Mouse (Mus musculus): ENCODE measurements around the gene Dvl1. TPM values are rescaled to one million over a fixed set of nuclear protein-coding genes. Genes with fewer than 3 reads are reported as not detected.

Gene Dvl1
- polyA plus RNA-seq, 1 experiment from 2014 or later, result 5.1 TPM

- no peak overlapping the region for H3K27ac ChIP-seq (ENCODE audit: low read depth)
- peaks cover 28% of the 10 kb centered on the region for H3K4me1 ChIP-seq (ENCODE audit: insufficient read depth)
- no peak for ATAC-seq
- no peak overlapping the region for H3K4me3 ChIP-seq (ENCODE audit: low read depth, low read length)
- H3K36me3 ChIP-seq (replicated peaks; ENCODE audit: insufficient read depth, low read length), result peaks cover 7% of the 10 kb centered on the region; the same call in 1 of the 2 replicates
- WGBS (ENCODE audit: insufficient replicate concordance), result 43% methylated on average over 11 of the region's 11 CpGs
- no peak overlapping the region for H3K4me2 ChIP-seq (ENCODE audit: low read depth, low read length)
- peak; percentile 34 for DNase-seq
- H3K9ac ChIP-seq (replicated peaks), result no peak overlapping the region
- TF ChIP-seq EP300 (IDR thresholded peaks at IDR 0.05; ENCODE audit: low read depth), result no peak
- TF ChIP-seq CTCF (IDR thresholded peaks at IDR 0.05; ENCODE audit: low read depth), result no peak
- H3K9me3 ChIP-seq (ENCODE audit: low read length), result no peaks in the 10 kb centered on the region
- peaks cover 4% of the 10 kb centered on the region; the same call in 1 of the 2 replicates for H3K27me3 ChIP-seq (ENCODE audit: insufficient read depth, low read length)
These were observed 9.7 kb upstream of the Dvl1 start for GRCm38 (mm10) chr4:155837404-155838010.

DNA sequence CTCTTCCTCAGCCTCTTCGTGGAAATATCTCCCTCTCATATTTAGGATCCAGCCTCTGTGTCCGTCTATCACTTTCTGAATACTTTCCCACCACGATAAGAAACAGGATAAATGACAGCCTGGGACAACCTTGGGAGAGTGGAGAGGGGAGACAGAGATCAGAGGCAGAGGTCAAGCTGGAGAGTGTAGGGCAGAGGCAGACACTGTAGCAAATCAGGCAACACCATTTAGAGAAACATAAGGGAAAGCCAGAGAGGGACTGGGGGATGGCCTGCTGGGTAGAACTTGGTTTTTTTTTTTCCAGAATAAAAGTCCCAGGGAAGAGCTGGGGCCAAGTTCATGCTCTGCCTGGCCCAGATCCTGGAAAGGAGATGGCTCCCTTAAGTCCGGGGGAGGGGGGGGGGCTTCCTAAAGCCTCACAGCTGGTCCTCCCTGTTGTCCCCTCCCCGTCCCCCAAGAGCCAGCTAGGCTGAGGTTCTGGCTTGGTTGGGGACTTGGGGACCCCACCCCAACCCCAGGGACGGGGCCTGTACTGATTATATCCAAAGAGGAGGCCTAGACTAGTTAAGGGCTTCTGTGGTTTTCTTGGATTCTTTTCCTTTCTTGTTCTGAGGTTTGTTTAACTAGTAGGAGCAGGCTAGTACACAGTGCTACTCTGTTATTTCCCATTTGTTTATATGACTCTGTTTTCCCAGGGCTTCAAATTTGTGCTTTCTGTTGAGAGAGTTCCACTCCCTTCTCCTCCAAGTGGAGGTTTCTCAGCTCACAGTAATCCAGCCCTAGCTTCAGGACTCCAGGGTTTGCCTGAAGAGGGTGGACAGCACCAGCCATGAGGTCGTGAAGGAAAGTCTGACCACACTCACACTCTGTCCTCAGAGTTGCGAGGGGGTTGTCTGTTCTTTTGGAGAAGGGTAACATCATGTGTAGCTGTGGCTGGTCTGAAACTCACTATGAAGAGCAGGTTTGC is 8.7 kb upstream of the Dvl1 start:
- Histone ChIP-seq H3K27ac (ENCODE audit: low read depth) (peak overlapping the region; percentile 51; the same call in 1 of the 2 replicates), H3K27me3 (ENCODE audit: insufficient read depth, low read length) (peaks cover 4% of the 10 kb centered on the region; the same call in 1 of the 2 replicates), H3K9ac (replicated peaks) (no peak overlapping the region; the same call in 1 of the 2 replicates), H3K36me3 (replicated peaks; ENCODE audit: insufficient read depth, low read length) (no peaks in the 10 kb centered on the region), H3K9me3 (ENCODE audit: low read length) (no peaks in the 10 kb centered on the region), H3K4me3 (ENCODE audit: low read depth, low read length) (no peak overlapping the region), H3K4me2 (ENCODE audit: low read depth, low read length) (no peak overlapping the region), H3K4me1 (ENCODE audit: insufficient read depth) (peaks cover 18% of the 10 kb centered on the region)
- WGBS (ENCODE audit: insufficient replicate concordance), result 58% methylated on average over 8 of the region's 8 CpGs
- TF ChIP-seq EP300 (IDR thresholded peaks at IDR 0.05; ENCODE audit: low read depth) (no peak), CTCF (IDR thresholded peaks at IDR 0.05; ENCODE audit: low read depth) (no peak)
- no peak for DNase-seq
- ATAC-seq, result no peak

- peak within 1 kb of the TSS; percentile 58; the same call in 1 of the 2 replicates for H3K27ac ChIP-seq (ENCODE audit: low read depth)
- DNase-seq, result peak; percentile 61
These were observed 7.7 kb upstream of the Dvl1 start, which contains the start of gene Mxra8 for GRCm38 (mm10) chr4:155839483-155839910. Mxra8 (plus strand) TSS chr4:155839680.

GRCm38 (mm10) chr4:155840076-155841002 is 6.9 kb upstream of the Dvl1 start:
- peak overlapping the region; percentile 52 for H3K9ac ChIP-seq (replicated peaks)
- 20% methylated on average over 8 of the region's 8 CpGs for WGBS (ENCODE audit: insufficient replicate concordance)
- TF ChIP-seq CTCF (IDR thresholded peaks at IDR 0.05; ENCODE audit: low read depth), result no peak
- TF ChIP-seq EP300 (IDR thresholded peaks at IDR 0.05; ENCODE audit: low read depth), result no peak

More at GRCm38 (mm10) chr4:155839483-155839910, 7.7 kb upstream of the Dvl1 start, which contains the start of gene Mxra8:
- TF ChIP-seq EP300 (IDR thresholded peaks at IDR 0.05; ENCODE audit: low read depth), result no peak
- no peak for TF ChIP-seq CTCF (IDR thresholded peaks at IDR 0.05; ENCODE audit: low read depth)
- ATAC-seq, result peak; percentile 62
- Histone ChIP-seq H3K36me3 (replicated peaks; ENCODE audit: insufficient read depth, low read length) (no peaks in the 10 kb centered on the region), H3K9ac (replicated peaks) (peak within 1 kb of the TSS; percentile 52; the same call in 1 of the 2 replicates), H3K4me2 (ENCODE audit: low read depth, low read length) (peak within 1 kb of the TSS; percentile 87), H3K4me1 (ENCODE audit: insufficient read depth) (peaks cover 15% of the 10 kb centered on the region), H3K4me3 (ENCODE audit: low read depth, low read length) (peak within 1 kb of the TSS; percentile 53), H3K9me3 (ENCODE audit: low read length) (no peaks in the 10 kb centered on the region), H3K27me3 (ENCODE audit: insufficient read depth, low read length) (peaks cover 4% of the 10 kb centered on the region; the same call in 1 of the 2 replicates)
- WGBS (ENCODE audit: insufficient replicate concordance), result 30% methylated on average over 16 of the region's 16 CpGs

GRCm38 (mm10) chr4:155841003-155841454 is 6.2 kb upstream of the Dvl1 start:
- peak; percentile 74 for ATAC-seq
- H3K27ac ChIP-seq (ENCODE audit: low read depth), result 0 out of 2 replicates have a peak overlapping the region, but pooled peaks have one; percentile 23
- H3K9me3 ChIP-seq (ENCODE audit: low read length), result no peaks in the 10 kb centered on the region
- H3K4me2 ChIP-seq (ENCODE audit: low read depth, low read length), result peak overlapping the region; percentile 87
- TF ChIP-seq EP300 (IDR thresholded peaks at IDR 0.05; ENCODE audit: low read depth), result no peak
- TF ChIP-seq CTCF (IDR thresholded peaks at IDR 0.05; ENCODE audit: low read depth), result peak; percentile 57
- peak; percentile 67 for DNase-seq
- no peaks in the 10 kb centered on the region for H3K36me3 ChIP-seq (replicated peaks; ENCODE audit: insufficient read depth, low read length)
- peaks cover 4% of the 10 kb centered on the region; the same call in 1 of the 2 replicates for H3K27me3 ChIP-seq (ENCODE audit: insufficient read depth, low read length)
- peak overlapping the region; percentile 52 for H3K9ac ChIP-seq (replicated peaks)
- under 1% methylated on average over 32 of the region's 32 CpGs for WGBS (ENCODE audit: insufficient replicate concordance)
- H3K4me1 ChIP-seq (ENCODE audit: insufficient read depth), result peaks cover 15% of the 10 kb centered on the region
- H3K4me3 ChIP-seq (ENCODE audit: low read depth, low read length), result peak overlapping the region; percentile 53

More at GRCm38 (mm10) chr4:155840076-155841002, 6.9 kb upstream of the Dvl1 start:
- Histone ChIP-seq H3K9me3 (ENCODE audit: low read length) (no peaks in the 10 kb centered on the region), H3K4me1 (ENCODE audit: insufficient read depth) (peaks cover 15% of the 10 kb centered on the region), H3K4me3 (ENCODE audit: low read depth, low read length) (peak overlapping the region; percentile 53), H3K36me3 (replicated peaks; ENCODE audit: insufficient read depth, low read length) (no peaks in the 10 kb centered on the region), H3K27ac (ENCODE audit: low read depth) (peak overlapping the region; percentile 58; the same call in 1 of the 2 replicates), H3K4me2 (ENCODE audit: low read depth, low read length) (peak overlapping the region; percentile 87), H3K27me3 (ENCODE audit: insufficient read depth, low read length) (peaks cover 4% of the 10 kb centered on the region; the same call in 1 of the 2 replicates)
- DNase-seq (no peak), ATAC-seq (no peak)
